Mouse (Mus musculus): ENCODE results near the gene Gm12394. TPM values are rescaled to one million over a fixed set of nuclear protein-coding genes. Genes with fewer than 3 reads are reported as not detected.

Gene Gm12394
- not detected for polyA plus RNA-seq (2015; fragmentation: Illumina TruSeq; extraction: RNeasy Lipid Tissue Mini Kit (QIAGEN cat#74804); ENCODE audit: insufficient read depth, low read depth, low replicate concordance)

GRCm38 (mm10) chr4:42856671-42857070 lies at the start of gene Gm12394:
Gm12394 (minus strand) TSS chr4:42856771.

GRCm38 (mm10) chr4:42874134-42874533 lies 17.6 kb upstream of the Gm12394 start, which contains the start of gene Fam205c:
Fam205c (minus strand) TSS chr4:42874234.

GRCm38 (mm10) chr4:42853788-42854187 lies 2.8 kb downstream of the Gm12394 start, which contains the start of gene Fam205a1:
Fam205a1 (minus strand) TSS chr4:42853888.

GRCm38 (mm10) chr4:42773893-42774292 lies 82.7 kb downstream of the Gm12394 start, which contains the start of gene Ccl21a:
Ccl21a (minus strand) TSS chr4:42773993.

GRCm38 (mm10) chr4:42756477-42756876 lies 100.1 kb downstream of the Gm12394 start, which contains the start of gene Ccl19:
Ccl19 (minus strand) TSS chr4:42756577.

GRCm38 (mm10) chr4:42735245-42735644 lies 121.3 kb downstream of the Gm12394 start, which contains the start of gene 4930578G10Rik:
4930578G10Rik (plus strand) TSS chr4:42735545.

Other genes starting within 250 kb of the Gm12394 start
- gene Gm10591, start 244.6 kb downstream of the Gm12394 start, polyA plus RNA-seq (2015; fragmentation: Illumina TruSeq; extraction: RNeasy Lipid Tissue Mini Kit (QIAGEN cat#74804); ENCODE audit: insufficient read depth, low read depth, low replicate concordance): not detected
- 2.6 TPM for gene Gm2564, start 227.1 kb downstream of the Gm12394 start, polyA plus RNA-seq (2015; fragmentation: Illumina TruSeq; extraction: RNeasy Lipid Tissue Mini Kit (QIAGEN cat#74804); ENCODE audit: insufficient read depth, low read depth, low replicate concordance)
- gene Ccl27b, start 201.5 kb downstream of the Gm12394 start, polyA plus RNA-seq (2015; fragmentation: Illumina TruSeq; extraction: RNeasy Lipid Tissue Mini Kit (QIAGEN cat#74804); ENCODE audit: insufficient read depth, low read depth, low replicate concordance): not detected
- gene Il11ra2, start 194.9 kb downstream of the Gm12394 start, polyA plus RNA-seq (2015; fragmentation: Illumina TruSeq; extraction: RNeasy Lipid Tissue Mini Kit (QIAGEN cat#74804); ENCODE audit: insufficient read depth, low read depth, low replicate concordance): not detected
- gene 4930578G10Rik, start 121.2 kb downstream of the Gm12394 start, polyA plus RNA-seq (2015; fragmentation: Illumina TruSeq; extraction: RNeasy Lipid Tissue Mini Kit (QIAGEN cat#74804); ENCODE audit: insufficient read depth, low read depth, low replicate concordance): not detected
- gene Ccl19, start 100.2 kb downstream of the Gm12394 start, polyA plus RNA-seq (2015; fragmentation: Illumina TruSeq; extraction: RNeasy Lipid Tissue Mini Kit (QIAGEN cat#74804); ENCODE audit: insufficient read depth, low read depth, low replicate concordance): 5.0 TPM
- 63.2 TPM for gene Ccl21a, start 82.8 kb downstream of the Gm12394 start, polyA plus RNA-seq (2015; fragmentation: Illumina TruSeq; extraction: RNeasy Lipid Tissue Mini Kit (QIAGEN cat#74804); ENCODE audit: insufficient read depth, low read depth, low replicate concordance)
- not detected for gene Fam205a1, start 2.9 kb downstream of the Gm12394 start, polyA plus RNA-seq (2015; fragmentation: Illumina TruSeq; extraction: RNeasy Lipid Tissue Mini Kit (QIAGEN cat#74804); ENCODE audit: insufficient read depth, low read depth, low replicate concordance)
- not detected for gene Fam205c, start 17.5 kb upstream of the Gm12394 start, polyA plus RNA-seq (2015; fragmentation: Illumina TruSeq; extraction: RNeasy Lipid Tissue Mini Kit (QIAGEN cat#74804); ENCODE audit: insufficient read depth, low read depth, low replicate concordance)
- gene Phf24, start 59.9 kb upstream of the Gm12394 start, polyA plus RNA-seq (2015; fragmentation: Illumina TruSeq; extraction: RNeasy Lipid Tissue Mini Kit (QIAGEN cat#74804); ENCODE audit: insufficient read depth, low read depth, low replicate concordance): 0.63 TPM
- 4.4 TPM for gene Dnajb5, start 93.0 kb upstream of the Gm12394 start, polyA plus RNA-seq (2015; fragmentation: Illumina TruSeq; extraction: RNeasy Lipid Tissue Mini Kit (QIAGEN cat#74804); ENCODE audit: insufficient read depth, low read depth, low replicate concordance)
- not detected for gene 1700022I11Rik, start 112.8 kb upstream of the Gm12394 start, polyA plus RNA-seq (2015; fragmentation: Illumina TruSeq; extraction: RNeasy Lipid Tissue Mini Kit (QIAGEN cat#74804); ENCODE audit: insufficient read depth, low read depth, low replicate concordance)
- 46.2 TPM for gene Vcp, start 143.7 kb upstream of the Gm12394 start, polyA plus RNA-seq (2015; fragmentation: Illumina TruSeq; extraction: RNeasy Lipid Tissue Mini Kit (QIAGEN cat#74804); ENCODE audit: insufficient read depth, low read depth, low replicate concordance)
- gene Fancg, start 153.7 kb upstream of the Gm12394 start, polyA plus RNA-seq (2015; fragmentation: Illumina TruSeq; extraction: RNeasy Lipid Tissue Mini Kit (QIAGEN cat#74804); ENCODE audit: insufficient read depth, low read depth, low replicate concordance): 1.2 TPM
- gene Pigo, start 169.0 kb upstream of the Gm12394 start, polyA plus RNA-seq (2015; fragmentation: Illumina TruSeq; extraction: RNeasy Lipid Tissue Mini Kit (QIAGEN cat#74804); ENCODE audit: insufficient read depth, low read depth, low replicate concordance): 11.2 TPM
- gene Stoml2, start 174.9 kb upstream of the Gm12394 start, polyA plus RNA-seq (2015; fragmentation: Illumina TruSeq; extraction: RNeasy Lipid Tissue Mini Kit (QIAGEN cat#74804); ENCODE audit: insufficient read depth, low read depth, low replicate concordance): 13.3 TPM
- 8.0 TPM for gene Fam214b, start 189.4 kb upstream of the Gm12394 start, polyA plus RNA-seq (2015; fragmentation: Illumina TruSeq; extraction: RNeasy Lipid Tissue Mini Kit (QIAGEN cat#74804); ENCODE audit: insufficient read depth, low read depth, low replicate concordance)
- gene Unc13b, start 202.2 kb upstream of the Gm12394 start, polyA plus RNA-seq (2015; fragmentation: Illumina TruSeq; extraction: RNeasy Lipid Tissue Mini Kit (QIAGEN cat#74804); ENCODE audit: insufficient read depth, low read depth, low replicate concordance): 12.0 TPM

All from pancreas, adult 10 weeks (tissue).